Comparison of ENCODE assay signal across 15 mouse cellular contexts in the genomic region with DNA sequence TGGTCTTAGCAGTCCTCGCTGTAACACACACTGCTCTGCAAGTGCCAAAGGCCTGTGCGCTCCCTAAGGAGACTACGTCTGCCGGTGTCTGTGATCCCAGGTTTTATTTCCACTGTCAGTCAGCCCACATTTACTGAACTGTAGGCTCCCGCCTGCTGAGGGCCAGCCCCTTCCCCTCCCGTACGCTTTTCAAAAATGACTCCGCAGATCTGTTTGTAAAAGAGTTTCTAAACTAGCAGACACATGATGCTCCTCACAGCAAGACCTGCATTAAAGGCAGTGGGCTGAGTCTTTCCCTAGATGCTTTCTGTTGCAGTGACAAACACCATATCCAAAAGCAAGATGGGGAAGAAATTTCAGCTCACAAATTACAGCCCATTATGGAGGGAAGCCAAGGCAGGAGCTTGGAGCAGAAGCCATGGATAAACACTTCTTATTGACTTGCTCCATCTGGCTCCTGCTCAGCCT. TPM values are rescaled to one million over a fixed set of nuclear protein-coding genes. Genes with fewer than 3 reads are reported as not detected.
DNase-seq lines count a peak whose midpoint lies in the region; ATAC-seq lines count a peak whose summit lies in the region.
"Had no signal": no experiment of that assay in that cellular context is flagged by ENCODE, and none has a peak within 500 bp of the region (broad histone marks: within the 10 kb centered on the region; RNA-seq: fewer than 3 reads in every experiment).

No protein-coding gene starts in this region.

- peaks cover 32% of the 10 kb centered on the region for H3K4me1 ChIP-seq in kidney, embryonic 14.5 days (ENCODE audit: control insufficient read depth, insufficient read depth, low read length)
- H3K4me1 ChIP-seq in embryonic facial prominence, embryonic 14.5 days (ENCODE audit: control insufficient read depth, insufficient read depth, low read length) = peaks cover 24% of the 10 kb centered on the region
- H3K4me1 ChIP-seq in midbrain, embryonic 11.5 days (ENCODE audit: control insufficient read depth, insufficient read depth, low read length) = no peaks in the 10 kb centered on the region

- no peaks in the 10 kb centered on the region for H3K9me3 ChIP-seq in kidney, embryonic 14.5 days (ENCODE audit: control insufficient read depth, low read length)
- H3K9me3 ChIP-seq in embryonic facial prominence, embryonic 14.5 days (ENCODE audit: control insufficient read depth, low read length) = no peaks in the 10 kb centered on the region
- H3K9me3 ChIP-seq in midbrain, embryonic 11.5 days (ENCODE audit: control insufficient read depth, low read length) = no peaks in the 10 kb centered on the region

- no peak for DNase-seq in kidney, postnatal 4 days
- peak; percentile 31 for DNase-seq in brain, adult 2 months (ENCODE audit: low read depth, low spot score)
- peak; percentile 63 for DNase-seq in embryonic facial prominence, embryonic 14.5 days (ENCODE audit: low spot score)
- DNase-seq in midbrain, embryonic 11.5 days (ENCODE audit: low spot score, missing footprints) = peak; percentile 88
- DNase-seq in T-cell, adult 2 months (ENCODE audit: low spot score) = no peak
- no peak for DNase-seq in thymus, postnatal 25 days
- DNase-seq: adrenal gland, adult 8-10 months; cerebellum, adult 2 months; kidney, adult 18-20 months; layer of hippocampus, postnatal 36 days; liver, postnatal 0 days had no signal

- peak overlapping the region; percentile 79 for H3K27ac ChIP-seq in kidney, embryonic 14.5 days (ENCODE audit: low read depth, low read length)
- H3K27ac ChIP-seq in embryonic facial prominence, embryonic 14.5 days (replicated peaks; ENCODE audit: low read depth, low read length) = peak overlapping the region; percentile 63
- H3K27ac ChIP-seq in midbrain, embryonic 11.5 days (ENCODE audit: low read depth, low read length) = 0 out of 2 replicates have a peak overlapping the region, but pooled peaks have one; percentile 30

- no peaks in the 10 kb centered on the region for H3K27me3 ChIP-seq in kidney, embryonic 14.5 days (ENCODE audit: control insufficient read depth, insufficient read depth, low read length)
- no peaks in the 10 kb centered on the region for H3K27me3 ChIP-seq in embryonic facial prominence, embryonic 14.5 days (replicated peaks; ENCODE audit: control insufficient read depth, insufficient read depth, low read length)
- no peaks in the 10 kb centered on the region for H3K27me3 ChIP-seq in midbrain, embryonic 11.5 days (ENCODE audit: control insufficient read depth, insufficient read depth, low read length)

- no peak overlapping the region for H3K4me3 ChIP-seq in kidney, embryonic 14.5 days (ENCODE audit: low read length)
- H3K4me3 ChIP-seq in embryonic facial prominence, embryonic 14.5 days (ENCODE audit: low read depth, low read length) = no peak overlapping the region
- H3K4me3 ChIP-seq in midbrain, embryonic 11.5 days (ENCODE audit: low read depth, low read length) = no peak overlapping the region

- H3K36me3 ChIP-seq in kidney, embryonic 14.5 days (ENCODE audit: control insufficient read depth, insufficient read depth, low read length) = no peaks in the 10 kb centered on the region
- H3K36me3 ChIP-seq in embryonic facial prominence, embryonic 14.5 days (ENCODE audit: control insufficient read depth, insufficient read depth, low read length) = no peaks in the 10 kb centered on the region
- H3K36me3 ChIP-seq in midbrain, embryonic 11.5 days (ENCODE audit: control insufficient read depth, insufficient read depth, low read length) = no peaks in the 10 kb centered on the region
- H3K36me3 ChIP-seq: G1E had no signal

- WGBS in kidney, embryonic 14.5 days = 32% methylated on average over 8 of the region's 8 CpGs
- WGBS in embryonic facial prominence, embryonic 14.5 days = 34% methylated on average over 8 of the region's 8 CpGs
- 64% methylated on average over 8 of the region's 8 CpGs for WGBS in midbrain, embryonic 11.5 days

- H3K9ac ChIP-seq in kidney, embryonic 14.5 days (ENCODE audit: low read depth, low read length) = no peak overlapping the region
- no peak overlapping the region for H3K9ac ChIP-seq in embryonic facial prominence, embryonic 14.5 days (ENCODE audit: low read depth, low read length)
- no peak overlapping the region for H3K9ac ChIP-seq in midbrain, embryonic 11.5 days (ENCODE audit: low read length)
- H3K9ac ChIP-seq: liver, postnatal 0 days had no signal

- 0 out of 2 replicates have a peak, but pooled peaks have one; percentile 11 for ATAC-seq in kidney, embryonic 14.5 days (ENCODE audit: low FRiP score, low TSS enrichment)
- ATAC-seq in embryonic facial prominence, embryonic 14.5 days (ENCODE audit: low read depth) = peak; percentile 53; the same call in 1 of the 2 replicates
- ATAC-seq in midbrain, embryonic 11.5 days (ENCODE audit: low FRiP score) = no peak
- ATAC-seq: liver, postnatal 0 days had no signal

- no peak overlapping the region for H3K4me2 ChIP-seq in kidney, embryonic 14.5 days (replicated peaks; ENCODE audit: low read depth, low read length)
- 0 out of 2 replicates have a peak overlapping the region, but pooled peaks have one; percentile 10 for H3K4me2 ChIP-seq in embryonic facial prominence, embryonic 14.5 days (ENCODE audit: low read depth, low read length)
- no peak overlapping the region for H3K4me2 ChIP-seq in midbrain, embryonic 11.5 days

RNA-seq across cellular contexts. Expression of a gene that starts 21.6 kb away (rescaled TPM):
- polyA plus RNA-seq in kidney, embryonic 14.5 days (2014; fragmentation: Nextera tagmentation; extraction: Ambion mirVana) = 1.5 and 2.0 TPM in 2 replicates
- polyA plus RNA-seq in embryonic facial prominence, embryonic 14.5 days (2014; fragmentation: Nextera tagmentation; extraction: Ambion mirVana) = 1.3 TPM in 2 replicates
- polyA plus RNA-seq in midbrain, embryonic 11.5 days (2014; fragmentation: Nextera tagmentation; extraction: Ambion mirVana) = 0.18 and 0.50 TPM in 2 replicates
- polyA plus RNA-seq: G1E; liver, postnatal 0 days; small intestine, adult 2 months had no signal

RNA-seq across cellular contexts. Expression of a gene that starts 23.0 kb away (rescaled TPM):
- not detected in 2 replicates for polyA plus RNA-seq in kidney, embryonic 14.5 days (2014; fragmentation: Nextera tagmentation; extraction: Ambion mirVana)
- not detected in 2 replicates for polyA plus RNA-seq in embryonic facial prominence, embryonic 14.5 days (2014; fragmentation: Nextera tagmentation; extraction: Ambion mirVana)
- polyA plus RNA-seq in midbrain, embryonic 11.5 days (2014; fragmentation: Nextera tagmentation; extraction: Ambion mirVana) = not detected in 2 replicates
- polyA plus RNA-seq: cerebellum, adult 2 months; G1E; liver, postnatal 0 days; neural tube, embryonic 11.5 days; small intestine, adult 2 months had no signal

Comparison
In these comparisons a context has a peak if more than half of its experiments do, and no peak if none do; other contexts are left out.
1. DNase-seq: peak in brain, adult 2 months (single experiment), embryonic facial prominence, embryonic 14.5 days (single experiment) and midbrain, embryonic 11.5 days (single experiment); none in kidney, postnatal 4 days (0 of 2), T-cell, adult 2 months (single experiment) and thymus, postnatal 25 days (single experiment).
2. Peak in every context shown above with its lines, with median percentiles within 50 percentile points of each other: H3K27ac ChIP-seq.